Mouse (Mus musculus): ENCODE measurements around the gene Sergef.

- TF ChIP-seq CTCF (IDR thresholded peaks at IDR 0.05; ENCODE audit: borderline replicate concordance, insufficient read depth, low read depth, low read length) (no peak), POLR2A (IDR thresholded peaks at IDR 0.05; ENCODE audit: borderline replicate concordance, insufficient read depth, low read length) (no peak)
These were observed 244.0 kb downstream of the Sergef start for GRCm38 (mm10) chr7:46395571-46395970.
